22 mouse cellular contexts compared by ENCODE assay signal in genomic region chr12:111667421-111667820, GRCm38 (mm10). TPM values are rescaled to one million over a fixed set of nuclear protein-coding genes. Genes with fewer than 3 reads are reported as not detected.
DNase-seq lines count a peak whose midpoint lies in the region; ATAC-seq and TF ChIP-seq lines count a peak whose summit lies in the region.
"Had no signal": no experiment of that assay in that cellular context is flagged by ENCODE, and none has a peak within 500 bp of the region (broad histone marks: within the 10 kb centered on the region; RNA-seq: fewer than 3 reads in every experiment).

No protein-coding gene starts in this region.

- TF ChIP-seq CTCF in midbrain, postnatal 0 days (IDR thresholded peaks at IDR 0.05): no peak
- no peak for TF ChIP-seq CTCF in cortical plate, adult 2 months (IDR thresholded peaks at IDR 0.05; ENCODE audit: extremely low read depth, insufficient read depth, low read length)

- H3K9me3 ChIP-seq in hindbrain, embryonic 10.5 days: no peaks in the 10 kb centered on the region
- H3K9me3 ChIP-seq in hindbrain, embryonic 14.5 days (ENCODE audit: control insufficient read depth, low read length): no peaks in the 10 kb centered on the region
- H3K9me3 ChIP-seq in midbrain, embryonic 10.5 days (replicated peaks): no peaks in the 10 kb centered on the region
- no peaks in the 10 kb centered on the region for H3K9me3 ChIP-seq in midbrain, postnatal 0 days (ENCODE audit: low read length)
- H3K9me3 ChIP-seq: embryonic facial prominence, embryonic 15.5 days; limb, embryonic 15.5 days; neural tube, embryonic 12.5 days had no signal

- peaks cover 78% of the 10 kb centered on the region for H3K36me3 ChIP-seq in hindbrain, embryonic 10.5 days
- H3K36me3 ChIP-seq in hindbrain, embryonic 14.5 days (replicated peaks; ENCODE audit: control insufficient read depth, insufficient read depth): peaks cover 29% of the 10 kb centered on the region
- peaks cover 83% of the 10 kb centered on the region for H3K36me3 ChIP-seq in midbrain, embryonic 10.5 days
- H3K36me3 ChIP-seq in midbrain, postnatal 0 days (ENCODE audit: insufficient read depth, low read length): no peaks in the 10 kb centered on the region
- H3K36me3 ChIP-seq: embryonic facial prominence, embryonic 15.5 days; limb, embryonic 15.5 days had no signal

- peak; percentile 43 for DNase-seq in cerebellum, adult 9-11 months
- DNase-seq in cerebellum, adult 8-10 months: no peak
- DNase-seq in hindbrain, embryonic 10.5 days (ENCODE audit: low spot score): no peak
- no peak for DNase-seq in hindbrain, embryonic 14.5 days (ENCODE audit: low spot score)
- DNase-seq in midbrain, embryonic 10.5 days (ENCODE audit: low spot score): no peak
- DNase-seq in midbrain, postnatal 0 days (ENCODE audit: low spot score): no peak
- no peak for DNase-seq in adrenal gland, postnatal 14 days
- DNase-seq: adrenal gland, postnatal 25 days; cerebellum, postnatal 36 days; gastrocnemius, adult 2 months; kidney, postnatal 36 days; left cerebral cortex, postnatal 4 days; lung, embryonic 14.5 days; right cerebral cortex, postnatal 25 days; spleen, adult 18-20 months had no signal

- 88% methylated on average over 5 of the region's 5 CpGs for WGBS in hindbrain, embryonic 10.5 days
- 90% methylated on average over 5 of the region's 5 CpGs for WGBS in hindbrain, embryonic 14.5 days
- 87% methylated on average over 5 of the region's 5 CpGs for WGBS in midbrain, embryonic 10.5 days
- 85% methylated on average over 5 of the region's 5 CpGs for WGBS in midbrain, postnatal 0 days

- H3K4me3 ChIP-seq in hindbrain, embryonic 10.5 days: no peak overlapping the region
- H3K4me3 ChIP-seq in hindbrain, embryonic 14.5 days (replicated peaks; ENCODE audit: low read length): no peak overlapping the region
- no peak overlapping the region for H3K4me3 ChIP-seq in midbrain, embryonic 10.5 days
- H3K4me3 ChIP-seq in midbrain, postnatal 0 days (ENCODE audit: low read depth, low read length): no peak overlapping the region
- no peak overlapping the region for H3K4me3 ChIP-seq in cortical plate, adult 2 months (ENCODE audit: insufficient read depth, low read length)
- H3K4me3 ChIP-seq: embryonic facial prominence, embryonic 15.5 days; gastrocnemius, adult 2 months; limb, embryonic 15.5 days; neural tube, embryonic 12.5 days had no signal

- peaks cover 60% of the 10 kb centered on the region for H3K4me1 ChIP-seq in hindbrain, embryonic 10.5 days (replicated peaks)
- H3K4me1 ChIP-seq in hindbrain, embryonic 14.5 days (replicated peaks; ENCODE audit: control insufficient read depth, insufficient read depth, low read length): peaks cover 23% of the 10 kb centered on the region
- peaks cover 69% of the 10 kb centered on the region for H3K4me1 ChIP-seq in midbrain, embryonic 10.5 days
- 0 out of 2 replicates have a peak, but pooled peaks cover 4% of the 10 kb centered on the region for H3K4me1 ChIP-seq in midbrain, postnatal 0 days (ENCODE audit: insufficient read depth, low read length)
- H3K4me1 ChIP-seq in cortical plate, adult 2 months (ENCODE audit: control insufficient read depth, insufficient read depth, low read length): peaks cover 4% of the 10 kb centered on the region

- no peak overlapping the region for H3K9ac ChIP-seq in hindbrain, embryonic 14.5 days
- no peak overlapping the region for H3K9ac ChIP-seq in midbrain, postnatal 0 days (replicated peaks; ENCODE audit: low read length, poor library complexity, severe bottlenecking)
- H3K9ac ChIP-seq: embryonic facial prominence, embryonic 15.5 days; limb, embryonic 15.5 days; liver, embryonic 14.5 days; lung, embryonic 14.5 days; neural tube, embryonic 12.5 days had no signal

- TF ChIP-seq POLR2A in cortical plate, adult 2 months (IDR thresholded peaks at IDR 0.05; ENCODE audit: extremely low read depth, insufficient read depth, low read length): no peak

- no peak overlapping the region for H3K4me2 ChIP-seq in hindbrain, embryonic 14.5 days (replicated peaks)
- H3K4me2 ChIP-seq in midbrain, postnatal 0 days (ENCODE audit: low read depth, low read length, poor library complexity, severe bottlenecking): no peak overlapping the region
- H3K4me2 ChIP-seq: embryonic facial prominence, embryonic 15.5 days; limb, embryonic 15.5 days; lung, embryonic 14.5 days had no signal

- H3K27me3 ChIP-seq in hindbrain, embryonic 10.5 days (ENCODE audit: insufficient read depth, poor library complexity, severe bottlenecking): peaks cover 30% of the 10 kb centered on the region
- H3K27me3 ChIP-seq in hindbrain, embryonic 14.5 days (ENCODE audit: control insufficient read depth, insufficient read depth, low read length): no peaks in the 10 kb centered on the region
- peaks cover 12% of the 10 kb centered on the region; the same call in 1 of the 2 replicates for H3K27me3 ChIP-seq in midbrain, embryonic 10.5 days (ENCODE audit: low read depth, poor library complexity, severe bottlenecking)
- no peaks in the 10 kb centered on the region for H3K27me3 ChIP-seq in midbrain, postnatal 0 days (ENCODE audit: insufficient read depth, low read length)
- H3K27me3 ChIP-seq: neural tube, embryonic 12.5 days had no signal

- ATAC-seq in hindbrain, embryonic 14.5 days (ENCODE audit: low FRiP score): no peak
- no peak for ATAC-seq in midbrain, postnatal 0 days (ENCODE audit: low FRiP score)
- ATAC-seq: CD4-positive, CD25-positive, alpha-beta regulatory T cell, adult 4 months; intestine, embryonic 16.5 days had no signal

- peak overlapping the region; percentile 50; the same call in 1 of the 2 replicates for H3K27ac ChIP-seq in hindbrain, embryonic 10.5 days
- H3K27ac ChIP-seq in hindbrain, embryonic 14.5 days: no peak overlapping the region
- H3K27ac ChIP-seq in midbrain, embryonic 10.5 days (replicated peaks): peak overlapping the region; percentile 95
- H3K27ac ChIP-seq in midbrain, postnatal 0 days (ENCODE audit: low read depth, low read length): no peak overlapping the region; the same call in 1 of the 2 replicates
- peak overlapping the region; percentile 12; the same call in 1 of the 2 replicates for H3K27ac ChIP-seq in cortical plate, adult 2 months (ENCODE audit: insufficient read depth, low read length)
- H3K27ac ChIP-seq: embryonic facial prominence, embryonic 15.5 days; limb, embryonic 15.5 days; liver, embryonic 14.5 days; neural tube, embryonic 12.5 days had no signal

RNA-seq across cellular contexts. Expression of gene Ckb, which starts 4.7 kb away (rescaled TPM):
- 2,059 and 2,773 TPM in 2 replicates for polyA plus RNA-seq in hindbrain, embryonic 10.5 days (2016; fragmentation: Nextera tagmentation; extraction: Ambion mirVana)
- polyA plus RNA-seq in hindbrain, embryonic 14.5 days (2014; fragmentation: Nextera tagmentation; extraction: Ambion mirVana): 1,434 and 1,576 TPM in 2 replicates
- 2,837 and 3,349 TPM in 2 replicates for polyA plus RNA-seq in midbrain, embryonic 10.5 days (2016; fragmentation: Nextera tagmentation; extraction: Ambion mirVana)
- 1,673 and 2,112 TPM in 2 replicates for total RNA-seq in midbrain, postnatal 0 days (2014; rRNA removed)
- 1,654 and 1,809 TPM in 2 replicates for polyA plus RNA-seq in midbrain, postnatal 0 days (2015; fragmentation: Nextera tagmentation; extraction: Ambion mirVana)
- polyA plus RNA-seq in cortical plate, adult 2 months (2012; rRNA removed): 3,152 and 3,325 TPM in 2 replicates
- total RNA-seq in adrenal gland, postnatal 14 days (2021): 62.6 and 83.5 TPM in 2 replicates

RNA-seq across cellular contexts. Expression of gene Trmt61a, which starts 10.5 kb away (rescaled TPM):
- polyA plus RNA-seq in hindbrain, embryonic 10.5 days (2016; fragmentation: Nextera tagmentation; extraction: Ambion mirVana): 15.1 and 16.2 TPM in 2 replicates
- 6.1 and 7.2 TPM in 2 replicates for polyA plus RNA-seq in hindbrain, embryonic 14.5 days (2014; fragmentation: Nextera tagmentation; extraction: Ambion mirVana)
- polyA plus RNA-seq in midbrain, embryonic 10.5 days (2016; fragmentation: Nextera tagmentation; extraction: Ambion mirVana): 18.4 and 18.7 TPM in 2 replicates
- 23.2 and 27.5 TPM in 2 replicates for total RNA-seq in midbrain, postnatal 0 days (2014; rRNA removed)
- 8.4 and 8.7 TPM in 2 replicates for polyA plus RNA-seq in midbrain, postnatal 0 days (2015; fragmentation: Nextera tagmentation; extraction: Ambion mirVana)
- 20.0 and 20.8 TPM in 2 replicates for polyA plus RNA-seq in cortical plate, adult 2 months (2012; rRNA removed)
- total RNA-seq in adrenal gland, postnatal 14 days (2021): 14.2 and 15.5 TPM in 2 replicates

RNA-seq across cellular contexts. Expression of gene Bag5, which starts 45.6 kb away (rescaled TPM):
- polyA plus RNA-seq in hindbrain, embryonic 10.5 days (2016; fragmentation: Nextera tagmentation; extraction: Ambion mirVana): 53.5 and 53.6 TPM in 2 replicates
- 65.5 and 71.6 TPM in 2 replicates for polyA plus RNA-seq in hindbrain, embryonic 14.5 days (2014; fragmentation: Nextera tagmentation; extraction: Ambion mirVana)
- 57.2 and 62.0 TPM in 2 replicates for polyA plus RNA-seq in midbrain, embryonic 10.5 days (2016; fragmentation: Nextera tagmentation; extraction: Ambion mirVana)
- 28.7 and 43.5 TPM in 2 replicates for total RNA-seq in midbrain, postnatal 0 days (2014; rRNA removed)
- 68.7 and 70.8 TPM in 2 replicates for polyA plus RNA-seq in midbrain, postnatal 0 days (2015; fragmentation: Nextera tagmentation; extraction: Ambion mirVana)
- 49.6 and 51.0 TPM in 2 replicates for polyA plus RNA-seq in cortical plate, adult 2 months (2012; rRNA removed)
- total RNA-seq in adrenal gland, postnatal 14 days (2021): 32.5 and 34.6 TPM in 2 replicates

RNA-seq across cellular contexts. Expression of gene Apopt1, which starts 45.6 kb away (rescaled TPM):
- polyA plus RNA-seq in hindbrain, embryonic 10.5 days (2016; fragmentation: Nextera tagmentation; extraction: Ambion mirVana): 55.3 and 59.2 TPM in 2 replicates
- polyA plus RNA-seq in hindbrain, embryonic 14.5 days (2014; fragmentation: Nextera tagmentation; extraction: Ambion mirVana): 48.2 and 61.4 TPM in 2 replicates
- 59.8 and 59.9 TPM in 2 replicates for polyA plus RNA-seq in midbrain, embryonic 10.5 days (2016; fragmentation: Nextera tagmentation; extraction: Ambion mirVana)
- 17.9 and 27.8 TPM in 2 replicates for total RNA-seq in midbrain, postnatal 0 days (2014; rRNA removed)
- 63.1 and 67.0 TPM in 2 replicates for polyA plus RNA-seq in midbrain, postnatal 0 days (2015; fragmentation: Nextera tagmentation; extraction: Ambion mirVana)
- polyA plus RNA-seq in cortical plate, adult 2 months (2012; rRNA removed): 48.4 and 52.6 TPM in 2 replicates
- total RNA-seq in adrenal gland, postnatal 14 days (2021): 72.5 and 73.3 TPM in 2 replicates

Comparison
In these comparisons a context has a peak if more than half of its experiments do, and no peak if none do; other contexts are left out.
1. H3K27ac ChIP-seq: peak in hindbrain, embryonic 10.5 days (single experiment), midbrain, embryonic 10.5 days (single experiment) and cortical plate, adult 2 months (single experiment); none in hindbrain, embryonic 14.5 days (single experiment) and midbrain, postnatal 0 days (single experiment).